Mouse (Mus musculus) gastrocnemius, adult 18-20 months (tissue): ENCODE results near the gene Creb3. TPM values are rescaled to one million over a fixed set of nuclear protein-coding genes. Genes with fewer than 3 reads are reported as not detected.
A peak's percentile ranks its signal among the peaks of the same experiment; 100 is the strongest.

Experiments
- DNase-seq: peaks from one replicate; pipeline ENCODE4 v3.0.0; 2021; ENCODE audit warnings: low spot score
- total RNA-seq, 2 experiments: library from RNA; stranded (reverse); gene quantifications; 2 replicates each; pipeline ENCODE4 v1.2.3; 2021

Creb3 gene
- total RNA-seq, 2 experiments from 2014 or later = 29.9 to 41.5 TPM

GRCm38 (mm10) chr4:43555926-43556325 is 6.2 kb upstream of the Creb3 start:
- no peak for DNase-seq

- DNase-seq = no peak
Measured at GRCm38 (mm10) chr4:43558028-43558630, 4.0 kb upstream of the Creb3 start.

GRCm38 (mm10) chr4:43558631-43559356 is 3.3 kb upstream of the Creb3 start:
- peak; percentile 41 for DNase-seq

- DNase-seq = no peak
Measured at GRCm38 (mm10) chr4:43559519-43560242, 2.5 kb upstream of the Creb3 start.

GRCm38 (mm10) chr4:43560243-43560611 is 1.9 kb upstream of the Creb3 start:
- peak; percentile 61 for DNase-seq

GRCm38 (mm10) chr4:43560976-43561375 is 1.2 kb upstream of the Creb3 start:
- DNase-seq = no peak

GRCm38 (mm10) chr4:43561436-43561996 is 616 bp upstream of the Creb3 start:
- no peak for DNase-seq

- no peak for DNase-seq
Measured at GRCm38 (mm10) chr4:43562769-43563600, 853 bp downstream of the Creb3 start.

- DNase-seq = no peak
Measured at GRCm38 (mm10) chr4:43563601-43563875, 1.4 kb downstream of the Creb3 start.

- DNase-seq = no peak
Measured at GRCm38 (mm10) chr4:43564231-43564630, 2.1 kb downstream of the Creb3 start.

GRCm38 (mm10) chr4:43567140-43567539 is 5.0 kb downstream of the Creb3 start:
- no peak for DNase-seq

GRCm38 (mm10) chr4:43571395-43572045 is 9.4 kb downstream of the Creb3 start:
- DNase-seq = no peak

GRCm38 (mm10) chr4:43573561-43573960 is 11.4 kb downstream of the Creb3 start:
- DNase-seq = no peak

GRCm38 (mm10) chr4:43575356-43575755 is 13.2 kb downstream of the Creb3 start:
- no peak for DNase-seq

GRCm38 (mm10) chr4:43577237-43577881 is 15.2 kb downstream of the Creb3 start:
- DNase-seq = no peak

GRCm38 (mm10) chr4:43578376-43579204 is 16.5 kb downstream of the Creb3 start, which contains the start of the genes Rgp1 and Gba2:
Rgp1 (plus strand) TSS chr4:43578715.
Gba2 (minus strand) TSS chr4:43578873.
- DNase-seq = peak; percentile 86

GRCm38 (mm10) chr4:43579256-43579655 is 17.1 kb downstream of the Creb3 start:
- no peak for DNase-seq

GRCm38 (mm10) chr4:43579731-43580130 is 17.6 kb downstream of the Creb3 start:
- DNase-seq = no peak

GRCm38 (mm10) chr4:43580721-43581120 is 18.6 kb downstream of the Creb3 start:
- DNase-seq = no peak
